ENCODE assay signal across 13 mouse cellular contexts in genomic region chr8:26305061-26305879, GRCm38 (mm10).
A peak's percentile ranks its signal among the peaks of the same experiment; 100 is the strongest.
DNase-seq lines count a peak whose midpoint lies in the region; ATAC-seq lines count a peak whose summit lies in the region.
"Had no signal": no experiment of that assay in that cellular context is flagged by ENCODE, and none has a peak within 500 bp of the region (broad histone marks: within the 10 kb centered on the region; RNA-seq: fewer than 3 reads in every experiment).

No protein-coding gene starts in this region.

- peaks cover 27% of the 10 kb centered on the region for H3K4me1 ChIP-seq in kidney, embryonic 16.5 days (ENCODE audit: insufficient read depth, low read length)
- peaks cover 11% of the 10 kb centered on the region for H3K4me1 ChIP-seq in forebrain, embryonic 14.5 days (ENCODE audit: control insufficient read depth, insufficient read depth, low read length)
- H3K4me1 ChIP-seq in midbrain, embryonic 10.5 days, result peaks cover 19% of the 10 kb centered on the region
- peaks cover 14% of the 10 kb centered on the region; the same call in 1 of the 2 replicates for H3K4me1 ChIP-seq in stomach, embryonic 14.5 days (ENCODE audit: control insufficient read depth, insufficient read depth, low read length)

- peaks cover 3% of the 10 kb centered on the region; the same call in 1 of the 2 replicates for H3K27me3 ChIP-seq in kidney, embryonic 16.5 days (ENCODE audit: insufficient read depth, low read length)
- no peaks in the 10 kb centered on the region for H3K27me3 ChIP-seq in forebrain, embryonic 14.5 days (replicated peaks; ENCODE audit: control insufficient read depth, insufficient read depth, low read length)
- no peaks in the 10 kb centered on the region for H3K27me3 ChIP-seq in midbrain, embryonic 10.5 days (ENCODE audit: low read depth, poor library complexity, severe bottlenecking)
- no peaks in the 10 kb centered on the region for H3K27me3 ChIP-seq in stomach, embryonic 14.5 days (ENCODE audit: control insufficient read depth, insufficient read depth, low read length)
- H3K27me3 ChIP-seq: embryonic facial prominence, embryonic 15.5 days; stomach, embryonic 15.5 days had no signal

- no peak overlapping the region; the same call in 1 of the 2 replicates for H3K9ac ChIP-seq in kidney, embryonic 16.5 days (replicated peaks; ENCODE audit: low read length)
- no peak overlapping the region for H3K9ac ChIP-seq in forebrain, embryonic 14.5 days (ENCODE audit: low read length)
- no peak overlapping the region for H3K9ac ChIP-seq in stomach, embryonic 14.5 days (replicated peaks; ENCODE audit: low read depth, low read length)
- H3K9ac ChIP-seq: embryonic facial prominence, embryonic 15.5 days; limb, embryonic 12.5 days; stomach, embryonic 15.5 days had no signal

- peak; percentile 90 for ATAC-seq in kidney, embryonic 16.5 days (ENCODE audit: low FRiP score, low TSS enrichment)
- peak; percentile 87 for ATAC-seq in forebrain, embryonic 14.5 days
- peak; percentile 60; the same call in 1 of the 2 replicates for ATAC-seq in stomach, embryonic 14.5 days (ENCODE audit: insufficient number of reproducible peaks, insufficient read depth, low FRiP score, low read depth)

- H3K9me3 ChIP-seq in kidney, embryonic 16.5 days (ENCODE audit: low read length), result no peaks in the 10 kb centered on the region
- H3K9me3 ChIP-seq in forebrain, embryonic 14.5 days (replicated peaks; ENCODE audit: control insufficient read depth, low read length), result no peaks in the 10 kb centered on the region
- H3K9me3 ChIP-seq in midbrain, embryonic 10.5 days (replicated peaks), result no peaks in the 10 kb centered on the region
- no peaks in the 10 kb centered on the region for H3K9me3 ChIP-seq in stomach, embryonic 14.5 days (ENCODE audit: control insufficient read depth, low read depth, low read length)
- H3K9me3 ChIP-seq: embryonic facial prominence, embryonic 15.5 days; limb, embryonic 12.5 days; stomach, embryonic 15.5 days had no signal

- no peak overlapping the region for H3K4me3 ChIP-seq in kidney, embryonic 16.5 days (ENCODE audit: low read length)
- H3K4me3 ChIP-seq in forebrain, embryonic 14.5 days (ENCODE audit: low read depth, low read length), result no peak overlapping the region
- H3K4me3 ChIP-seq in midbrain, embryonic 10.5 days, result no peak overlapping the region
- no peak overlapping the region for H3K4me3 ChIP-seq in stomach, embryonic 14.5 days (ENCODE audit: low read depth, low read length)
- H3K4me3 ChIP-seq: embryonic facial prominence, embryonic 15.5 days; limb, embryonic 12.5 days; stomach, embryonic 15.5 days had no signal

- 21% methylated on average over 18 of the region's 18 CpGs for WGBS in kidney, embryonic 16.5 days
- 67% methylated on average over 18 of the region's 18 CpGs for WGBS in forebrain, embryonic 14.5 days
- WGBS in midbrain, embryonic 10.5 days, result 87% methylated on average over 18 of the region's 18 CpGs
- WGBS in stomach, embryonic 14.5 days, result 37% methylated on average over 18 of the region's 18 CpGs

- 0 out of 2 replicates have a peak overlapping the region, but pooled peaks have one; percentile 18 for H3K4me2 ChIP-seq in kidney, embryonic 16.5 days (replicated peaks; ENCODE audit: low read depth, low read length)
- H3K4me2 ChIP-seq in forebrain, embryonic 14.5 days (ENCODE audit: low read length), result no peak overlapping the region
- H3K4me2 ChIP-seq in stomach, embryonic 14.5 days (replicated peaks; ENCODE audit: low read depth, low read length), result no peak overlapping the region
- H3K4me2 ChIP-seq: embryonic facial prominence, embryonic 15.5 days; limb, embryonic 12.5 days; stomach, embryonic 15.5 days had no signal

- no peaks in the 10 kb centered on the region for H3K36me3 ChIP-seq in kidney, embryonic 16.5 days (ENCODE audit: insufficient read depth, low read length)
- H3K36me3 ChIP-seq in forebrain, embryonic 14.5 days (ENCODE audit: control insufficient read depth, insufficient read depth, low read length), result no peaks in the 10 kb centered on the region
- H3K36me3 ChIP-seq in midbrain, embryonic 10.5 days, result no peaks in the 10 kb centered on the region
- H3K36me3 ChIP-seq in stomach, embryonic 14.5 days (ENCODE audit: control insufficient read depth, insufficient read depth, low read length), result no peaks in the 10 kb centered on the region
- H3K36me3 ChIP-seq: embryonic facial prominence, embryonic 15.5 days; limb, embryonic 12.5 days; stomach, embryonic 15.5 days had no signal

- no peak for DNase-seq in kidney, adult 8-10 months
- peak; percentile 68 for DNase-seq in forebrain, embryonic 14.5 days (ENCODE audit: low spot score)
- DNase-seq in midbrain, embryonic 10.5 days (ENCODE audit: low spot score), result no peak
- DNase-seq in thymus, postnatal 36 days, result no peak
- DNase-seq in cerebellum, postnatal 36 days, result no peak
- no peak for DNase-seq in adrenal gland, postnatal 25 days
- DNase-seq: gastrocnemius, postnatal 25 days; lung, postnatal 36 days had no signal

- H3K27ac ChIP-seq in kidney, embryonic 16.5 days (ENCODE audit: low read length), result peak overlapping the region; percentile 35
- peak overlapping the region; percentile 41; the same call in 1 of the 2 replicates for H3K27ac ChIP-seq in forebrain, embryonic 14.5 days (ENCODE audit: low read depth, low read length)
- H3K27ac ChIP-seq in midbrain, embryonic 10.5 days (replicated peaks), result peak overlapping the region; percentile 28
- no peak overlapping the region for H3K27ac ChIP-seq in stomach, embryonic 14.5 days (ENCODE audit: low read length)
- H3K27ac ChIP-seq: embryonic facial prominence, embryonic 15.5 days; limb, embryonic 12.5 days; stomach, embryonic 15.5 days had no signal
